Mouse (Mus musculus) heart, postnatal 25 days (tissue): ENCODE measurements around the gene 5730522E02Rik. TPM values are rescaled to one million over a fixed set of nuclear protein-coding genes. Genes with fewer than 3 reads are reported as not detected.

Experiments used
- DNase-seq: peaks from one replicate; pipeline ENCODE4 v3.0.0; 2022; ENCODE audit warnings: low spot score
- intact Hi-C: fragments of 180-260 bp; cut with DNase I; formaldehyde crosslinking; loops from one replicate; pipeline ENCODE4 v1.15.1; 2025
- total RNA-seq, 2 experiments: library from RNA; stranded (reverse); gene quantifications; 2 replicates each; pipeline ENCODE4 v1.2.3; 2021

The 5730522E02Rik gene
- total RNA-seq, 2 experiments from 2014 or later, result not detected

- intact Hi-C loops, result no loop called here
- DNase-seq, result no peak
Observed at GRCm38 (mm10) chr11:26130911-26131310, 79.7 kb downstream of the 5730522E02Rik start.

DNA sequence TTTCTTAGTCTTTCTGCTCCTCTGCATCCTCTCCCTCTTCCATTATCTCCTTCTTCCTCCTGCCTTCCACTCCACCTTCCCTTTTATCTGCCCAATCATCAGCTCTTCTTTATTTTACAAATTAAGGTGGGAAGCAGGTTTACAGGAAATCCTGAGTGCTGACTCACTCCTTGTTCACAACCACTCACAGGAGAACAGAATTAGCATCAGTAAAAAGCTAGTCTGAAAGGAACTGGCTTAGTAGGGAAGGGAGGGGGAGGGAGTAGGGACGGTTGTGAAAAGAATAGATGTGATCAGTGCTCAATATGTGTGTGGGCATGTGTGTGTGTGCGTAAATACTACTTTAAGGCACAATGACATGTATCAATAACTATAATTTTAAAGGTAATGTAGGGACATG is 81.5 kb downstream of the 5730522E02Rik start:
- DNase-seq, result no peak
- intact Hi-C loops, result no loop called here

DNA sequence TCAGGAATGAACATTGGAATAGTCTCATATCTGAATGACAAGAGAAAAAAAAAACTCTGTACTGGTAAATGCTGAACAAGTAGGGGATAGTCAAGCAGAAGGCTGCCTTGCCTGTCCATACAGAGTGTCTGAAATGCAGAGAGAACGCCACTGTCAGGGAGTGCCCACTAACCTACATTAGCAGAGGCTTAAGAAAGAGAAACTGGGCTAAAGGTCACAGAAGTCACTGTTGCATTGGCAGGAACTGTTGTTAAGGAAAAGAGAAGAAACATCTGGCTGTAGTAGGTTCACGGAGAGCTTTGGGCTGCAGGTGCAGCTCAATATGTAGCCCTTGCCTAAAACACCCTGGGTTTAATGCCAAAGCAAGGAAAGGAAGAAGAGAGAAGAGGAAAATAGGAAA is 82.2 kb downstream of the 5730522E02Rik start:
- DNase-seq, result no peak
- intact Hi-C loops, result no loop called here

GRCm38 (mm10) chr11:26125923-26126322 is 84.6 kb downstream of the 5730522E02Rik start:
- intact Hi-C loops, result no loop called here
- no peak for DNase-seq

DNA sequence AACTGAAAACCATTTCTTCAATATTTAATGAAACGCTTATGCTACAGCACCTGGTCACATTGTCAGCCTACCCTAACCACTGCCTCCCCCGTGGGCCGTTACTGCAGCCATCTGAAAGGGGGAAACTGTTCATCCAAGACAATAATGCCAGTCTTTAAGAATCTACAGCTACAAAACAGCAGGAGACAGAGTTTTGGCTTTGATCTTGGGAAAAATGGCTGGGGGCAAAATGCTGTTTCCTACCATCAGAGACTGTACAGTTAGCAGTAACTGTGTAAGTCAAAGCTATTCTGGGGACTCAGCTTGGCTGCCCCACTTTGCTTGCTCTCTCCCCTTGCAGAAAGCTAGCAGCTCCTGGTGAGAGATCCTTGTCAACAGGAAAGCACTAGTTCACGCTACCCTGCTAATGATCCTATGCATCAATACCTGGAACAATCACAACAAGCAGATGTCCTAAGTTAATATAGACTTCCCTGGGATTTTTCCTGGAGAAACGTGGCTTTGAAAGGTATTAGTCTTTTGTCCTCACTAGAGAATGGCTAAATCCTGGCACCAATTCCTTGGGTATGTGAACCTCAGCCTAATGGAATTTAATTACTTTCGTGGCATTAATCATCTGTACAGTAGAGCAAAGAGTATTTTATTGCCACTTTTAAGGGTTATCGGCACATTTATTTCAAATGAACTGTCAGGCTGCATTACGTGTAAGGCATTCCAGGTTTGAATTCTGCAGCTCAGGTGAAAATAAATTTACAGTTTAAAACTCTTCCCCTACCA is 89.6 kb downstream of the 5730522E02Rik start:
- no peak for DNase-seq
- intact Hi-C loops, result no loop called here

GRCm38 (mm10) chr11:26117651-26118050 is 92.9 kb downstream of the 5730522E02Rik start:
- DNase-seq, result no peak
- intact Hi-C loops, result no loop called here

DNA sequence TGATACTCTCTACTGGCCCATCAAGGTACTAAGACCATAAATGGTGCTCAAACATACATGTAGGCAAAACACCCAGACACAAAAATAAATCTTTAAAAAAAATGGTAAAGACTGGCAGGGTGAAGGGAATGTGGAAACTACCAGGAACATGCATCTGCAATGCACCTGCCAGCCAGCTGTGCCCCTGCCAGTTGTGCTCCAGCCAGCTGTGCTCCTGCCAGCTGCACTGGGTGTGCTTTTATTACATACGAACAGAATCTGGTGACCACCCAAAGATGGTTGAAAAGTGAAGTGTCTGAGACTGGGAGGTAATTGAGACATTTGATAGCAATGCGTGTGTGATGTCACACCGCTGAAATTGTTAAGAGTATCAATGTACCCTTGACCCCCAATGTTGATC is 98.4 kb downstream of the 5730522E02Rik start:
- DNase-seq, result no peak
- intact Hi-C loops, result no loop called here

DNA sequence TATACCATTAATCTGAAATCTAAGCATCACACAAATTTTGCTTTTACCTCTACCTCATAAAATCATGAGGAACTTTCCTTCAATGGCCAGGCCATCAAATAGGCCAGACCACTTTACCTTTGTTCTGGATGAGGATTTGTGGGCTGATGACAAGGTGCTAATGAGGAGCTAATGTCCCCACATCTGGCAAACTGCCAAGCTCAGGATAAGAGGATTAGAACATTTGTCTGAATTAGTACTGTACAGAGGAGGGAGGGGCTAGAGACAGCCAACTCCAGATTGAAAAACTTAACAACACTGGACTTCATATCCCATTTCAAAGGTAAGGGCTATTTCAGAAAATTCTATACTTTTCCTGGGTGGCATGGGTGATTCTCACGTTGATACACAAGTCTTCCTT is 101.9 kb downstream of the 5730522E02Rik start:
- DNase-seq, result no peak
- intact Hi-C loops, result no loop called here

- DNase-seq, result no peak
- intact Hi-C loops, result no loop called here
Observed at GRCm38 (mm10) chr11:26104680-26105079, 105.9 kb downstream of the 5730522E02Rik start.

- intact Hi-C loops, result no loop called here
- DNase-seq, result no peak
Observed at GRCm38 (mm10) chr11:26103698-26104097, 106.9 kb downstream of the 5730522E02Rik start.

DNA sequence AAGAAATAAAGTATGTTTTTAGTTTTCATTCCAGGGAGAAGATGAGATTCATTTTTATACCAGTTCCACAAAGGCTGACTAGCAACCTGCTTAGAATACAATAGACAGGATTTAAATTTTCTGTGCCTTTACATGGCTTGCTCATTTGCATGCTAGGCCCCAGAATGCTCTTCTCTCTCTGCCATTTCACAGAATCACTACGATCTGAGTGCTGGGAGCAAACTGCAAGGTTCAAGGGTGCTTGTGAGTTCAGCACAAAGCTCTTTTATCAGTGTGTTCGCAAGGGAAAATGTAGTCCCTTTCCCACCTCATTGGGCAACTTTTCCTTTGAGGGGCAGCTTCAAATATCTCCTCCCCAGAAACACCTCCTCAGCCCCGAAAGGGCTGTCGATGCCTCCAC is 107.7 kb downstream of the 5730522E02Rik start:
- intact Hi-C loops, result no loop called here
- no peak for DNase-seq

- DNase-seq, result no peak
- intact Hi-C loops, result no loop called here
Observed at GRCm38 (mm10) chr11:26100077-26100476, 110.5 kb downstream of the 5730522E02Rik start.

- no peak for DNase-seq
- intact Hi-C loops, result no loop called here
Observed at GRCm38 (mm10) chr11:26098933-26099332, 111.6 kb downstream of the 5730522E02Rik start.

DNA sequence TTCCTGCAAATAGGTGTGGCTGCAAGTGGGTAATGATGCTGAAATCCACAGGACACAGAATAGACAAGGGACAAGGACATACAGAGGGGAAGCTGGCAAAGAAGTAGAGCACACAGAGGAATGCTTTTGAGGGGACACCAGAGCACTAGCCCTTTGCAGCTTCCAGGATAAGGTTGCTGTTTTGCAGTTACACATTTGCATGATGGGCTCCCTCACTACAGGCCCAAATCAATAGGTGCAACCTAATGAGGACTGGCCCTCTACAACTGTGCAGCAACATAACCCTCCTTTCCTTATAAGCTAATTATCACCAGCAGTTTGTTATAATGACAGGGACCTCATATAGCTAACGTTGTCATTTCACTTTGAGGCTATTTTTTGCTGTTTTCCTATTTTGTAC is 114.5 kb downstream of the 5730522E02Rik start:
- DNase-seq, result no peak
- intact Hi-C loops, result no loop called here

- DNase-seq, result no peak
Observed at GRCm38 (mm10) chr11:26088993-26089392, 121.6 kb downstream of the 5730522E02Rik start.

DNA sequence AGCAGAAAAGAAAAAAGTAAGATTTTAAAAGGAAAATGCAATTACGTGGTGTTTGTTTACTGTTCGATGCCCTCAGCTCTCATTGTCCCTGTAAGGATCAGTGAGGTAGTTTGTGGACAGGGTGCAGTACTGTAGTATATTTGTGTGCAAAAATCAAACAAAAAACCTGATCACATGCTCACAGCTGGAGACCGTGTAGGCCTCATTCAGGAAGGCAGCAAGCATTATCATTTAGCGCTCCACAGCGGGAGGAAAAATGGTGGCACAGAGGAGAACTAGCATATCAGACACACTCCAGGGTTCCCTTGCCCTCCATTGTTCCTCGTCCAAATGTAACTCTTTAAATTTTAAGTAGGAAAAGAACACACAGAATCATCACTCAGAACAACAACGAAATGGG is 123.9 kb downstream of the 5730522E02Rik start:
- no peak for DNase-seq
- intact Hi-C loops, result no loop called here

More at GRCm38 (mm10) chr11:26088993-26089392, 121.6 kb downstream of the 5730522E02Rik start:
- intact Hi-C loops, result no loop called here

- no peak for DNase-seq
- intact Hi-C loops, result no loop called here
Observed at GRCm38 (mm10) chr11:26085380-26086035, 125.1 kb downstream of the 5730522E02Rik start.

DNA sequence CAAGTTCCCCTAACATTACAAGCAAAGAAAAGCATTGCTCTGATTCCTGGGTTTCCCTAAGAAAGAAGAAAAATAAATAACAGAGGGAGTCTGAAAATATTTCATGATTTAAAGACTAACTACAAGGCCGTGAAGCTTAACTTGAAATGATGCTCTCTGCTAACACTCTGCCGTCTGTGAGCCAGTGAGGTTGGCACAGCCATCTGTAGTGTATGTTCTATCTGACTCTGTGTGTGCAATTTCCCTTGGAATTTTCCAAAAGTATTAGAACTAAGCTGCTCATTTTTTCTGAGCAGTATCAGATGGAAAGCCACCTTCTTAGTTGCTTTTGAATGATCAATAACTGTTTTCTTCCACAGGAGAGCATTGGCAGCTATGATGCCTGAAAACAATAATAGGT is 134.2 kb downstream of the 5730522E02Rik start:
- no peak for DNase-seq
- intact Hi-C loops, result no loop called here

DNA sequence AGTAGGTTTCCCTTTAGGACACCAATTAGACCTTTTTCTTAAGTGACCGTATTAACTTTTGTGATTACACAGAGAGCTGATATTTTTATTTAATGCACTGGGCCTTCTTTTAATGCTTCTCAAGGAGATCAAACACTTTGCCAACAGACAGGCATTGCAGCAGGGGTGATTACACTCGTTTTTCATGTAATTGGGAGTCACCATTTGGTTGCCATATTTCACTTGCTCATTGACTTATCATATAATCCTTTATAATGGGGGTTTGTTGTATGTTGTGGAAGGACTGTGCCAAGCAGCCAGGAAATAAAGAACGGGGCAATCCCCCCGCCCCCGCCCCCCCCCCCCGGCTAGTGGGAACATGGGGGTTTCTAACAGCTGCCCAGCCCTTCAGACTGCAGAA is 135.0 kb downstream of the 5730522E02Rik start:
- no peak for DNase-seq
- intact Hi-C loops, result no loop called here

DNA sequence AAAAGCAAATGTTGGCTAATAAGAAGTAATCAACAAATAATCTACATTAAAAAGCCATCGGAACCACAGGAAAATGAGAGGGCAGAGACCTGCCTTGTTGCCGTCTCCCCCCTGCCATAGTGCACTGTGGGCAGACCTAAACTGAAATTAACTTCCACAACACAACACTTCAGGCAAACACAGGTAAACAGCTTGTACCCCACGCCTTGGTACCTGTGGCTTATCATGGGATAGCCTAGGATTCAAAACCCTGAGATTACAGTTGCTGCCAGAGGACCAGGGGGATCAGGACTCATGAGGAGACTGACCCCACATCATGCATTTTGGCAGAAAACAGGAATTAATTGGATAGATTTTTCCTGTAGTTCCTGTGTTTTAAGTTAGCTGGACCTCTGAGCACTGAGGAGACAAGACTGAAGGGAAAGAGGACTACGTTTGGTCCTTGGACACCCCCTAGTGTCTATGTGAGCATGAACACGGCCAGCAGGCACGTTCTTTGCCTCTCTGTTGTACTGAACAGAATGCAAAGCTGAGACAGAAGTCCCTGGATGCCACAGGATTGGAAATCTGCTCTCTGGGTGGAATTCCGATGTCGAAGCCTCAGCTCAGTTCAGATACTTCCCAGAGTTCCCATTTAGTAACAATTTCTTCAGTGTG is 136.8 kb downstream of the 5730522E02Rik start:
- intact Hi-C loops, result no loop called here
- DNase-seq, result no peak

DNA sequence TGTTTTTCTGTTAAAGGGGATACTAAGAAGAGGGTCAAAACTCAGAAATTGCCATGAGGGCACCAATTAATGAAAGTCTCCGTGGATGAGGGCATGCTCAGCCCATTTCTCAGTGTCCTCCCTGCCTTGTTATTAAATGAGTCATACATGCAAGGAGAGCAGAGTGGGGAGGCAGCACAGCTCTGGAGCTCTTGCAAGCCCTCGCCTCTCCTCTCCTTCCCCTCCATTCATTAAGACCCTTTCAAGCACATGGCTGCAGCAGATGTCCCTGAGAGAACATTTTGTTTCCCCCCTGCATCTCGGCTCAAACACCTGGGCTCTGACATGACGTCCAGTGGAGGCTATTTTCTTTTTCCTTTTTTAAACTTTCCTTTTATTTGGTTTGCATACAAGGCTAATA is 138.5 kb downstream of the 5730522E02Rik start:
- no peak for DNase-seq
- intact Hi-C loops, result no loop called here
